Mouse (Mus musculus): Measurements from ENCODE around the gene Gm20388. TPM values are rescaled to one million over a fixed set of nuclear protein-coding genes. Genes with fewer than 3 reads are reported as not detected.

The Gm20388 gene
- total RNA-seq, 1 experiment from 2014 or later: 10.0 TPM

DNA sequence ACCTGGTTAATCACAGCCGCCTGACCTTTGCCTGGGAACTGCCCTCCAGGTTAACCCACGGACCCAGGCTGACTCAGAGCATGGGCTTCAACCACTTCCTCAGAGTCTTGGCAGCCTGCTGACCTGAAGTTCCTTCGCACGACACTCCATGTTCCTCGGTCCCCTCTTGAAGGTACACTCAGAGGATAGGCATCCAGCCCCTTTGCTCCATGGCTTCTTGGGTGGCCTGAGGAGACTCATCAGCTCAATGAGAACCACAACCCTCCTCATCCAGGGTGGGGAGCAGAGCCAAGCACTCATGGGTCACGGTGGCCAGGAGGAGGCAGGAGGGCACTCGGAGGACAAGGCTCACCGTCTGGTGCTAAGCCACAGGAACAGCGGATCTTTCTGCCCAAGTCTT, 1015.6 kb downstream of the Gm20388 start:
- no peak for ATAC-seq (replicated peaks; ENCODE audit: insufficient number of reproducible peaks, low FRiP score, low TSS enrichment, poor library complexity, severe bottlenecking)

DNA sequence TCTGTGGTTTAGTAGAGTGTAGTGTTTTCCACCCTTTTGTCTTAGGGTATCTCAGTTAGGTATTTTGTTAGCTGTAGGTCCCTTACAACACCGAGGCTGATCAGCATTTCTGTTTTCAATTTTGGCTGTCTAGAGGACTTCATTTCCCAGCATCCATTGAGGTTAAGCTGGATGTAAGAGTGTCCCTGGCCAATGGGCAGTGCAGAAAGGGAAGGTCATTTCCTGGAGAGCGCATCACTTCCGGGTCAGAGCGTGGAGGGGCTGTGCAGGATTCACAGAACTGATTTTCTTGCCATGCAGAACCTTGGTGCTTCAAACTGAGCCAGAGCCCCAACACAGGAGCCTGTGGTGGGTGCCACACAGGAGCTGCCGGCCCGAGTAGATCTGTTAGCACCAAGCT, 1017.4 kb downstream of the Gm20388 start:
- no peak for ATAC-seq (replicated peaks; ENCODE audit: insufficient number of reproducible peaks, low FRiP score, low TSS enrichment, poor library complexity, severe bottlenecking)

DNA sequence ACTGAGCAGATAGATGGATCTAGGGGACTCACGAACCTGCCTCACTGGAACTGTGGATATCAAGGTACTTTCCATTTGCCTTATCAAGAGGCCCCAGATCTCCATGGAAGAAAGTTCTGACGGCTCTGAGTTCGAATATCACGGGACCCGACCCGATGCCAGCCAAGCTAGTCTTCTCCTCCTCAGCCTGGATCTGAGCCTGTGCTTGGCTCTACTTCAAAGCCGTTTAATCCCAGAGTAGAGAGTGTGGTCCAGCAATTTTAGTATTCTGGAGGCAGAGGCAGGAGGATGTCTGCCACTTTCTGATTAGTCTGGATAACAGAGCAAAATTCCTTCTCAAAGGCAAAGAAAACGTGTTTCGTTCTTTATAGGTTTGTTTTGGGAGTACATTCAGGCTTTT, 1024.0 kb downstream of the Gm20388 start:
- no peak for ATAC-seq (replicated peaks; ENCODE audit: insufficient number of reproducible peaks, low FRiP score, low TSS enrichment, poor library complexity, severe bottlenecking)

DNA sequence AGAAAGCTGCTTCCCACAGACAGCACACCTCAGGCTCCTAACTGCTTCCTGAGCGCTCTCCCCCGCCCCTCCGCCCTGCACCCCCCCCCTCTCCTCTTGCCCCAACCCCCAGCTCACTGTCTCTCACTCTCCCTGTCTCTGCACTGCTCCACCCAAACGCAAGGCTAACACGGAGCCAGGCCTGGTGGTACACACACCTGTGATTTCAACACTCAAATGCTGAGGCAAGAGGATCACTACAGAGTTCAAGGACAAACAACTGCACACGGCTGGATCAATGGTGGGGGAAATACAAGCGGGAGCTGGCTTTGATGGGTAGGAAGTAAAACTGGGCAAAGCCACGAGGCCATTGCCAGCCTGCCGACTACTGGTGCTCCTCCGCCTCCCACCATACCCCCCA, 1026.0 kb downstream of the Gm20388 start:
- ATAC-seq (replicated peaks; ENCODE audit: insufficient number of reproducible peaks, low FRiP score, low TSS enrichment, poor library complexity, severe bottlenecking): no peak

DNA sequence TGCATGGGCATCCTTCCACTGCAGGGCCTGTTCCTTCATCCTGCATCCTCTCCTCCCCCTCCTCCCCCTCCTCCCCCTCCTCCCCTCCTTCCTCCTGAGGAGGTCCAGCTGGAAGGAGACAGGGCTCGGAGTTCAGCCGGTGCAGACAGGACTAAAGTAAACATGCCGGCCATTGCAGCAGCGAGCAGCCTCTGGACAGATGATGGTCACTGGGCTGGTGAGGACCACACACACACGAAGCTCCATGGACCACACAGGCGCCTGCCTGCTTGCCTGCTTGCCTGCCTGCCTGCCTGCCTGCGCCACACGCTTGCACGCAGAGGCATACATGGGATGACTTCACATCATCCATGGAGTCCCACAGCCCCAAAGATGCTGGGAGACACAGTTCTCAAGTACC, 1026.8 kb downstream of the Gm20388 start:
- ATAC-seq (replicated peaks; ENCODE audit: insufficient number of reproducible peaks, low FRiP score, low TSS enrichment, poor library complexity, severe bottlenecking): no peak

DNA sequence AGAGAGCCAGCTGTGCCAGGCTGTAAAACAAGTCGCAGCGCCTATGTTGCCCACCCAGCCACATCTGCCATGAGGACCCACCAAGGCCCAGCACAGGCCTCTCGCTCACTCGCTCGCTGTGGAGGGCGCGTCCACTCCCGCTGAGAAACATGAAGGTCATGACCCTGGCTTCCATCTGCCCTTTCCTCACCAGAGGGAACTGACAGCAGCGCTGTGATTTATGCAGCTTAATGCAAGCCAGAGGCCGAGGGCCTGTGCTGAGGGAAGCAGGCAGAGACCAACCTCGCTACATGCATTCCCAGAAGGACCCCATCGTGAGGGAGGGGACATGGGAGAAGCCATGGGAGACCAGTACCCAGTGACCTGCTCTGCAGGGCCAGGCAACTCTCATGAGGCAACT, 1029.6 kb downstream of the Gm20388 start:
- no peak for ATAC-seq (replicated peaks; ENCODE audit: insufficient number of reproducible peaks, low FRiP score, low TSS enrichment, poor library complexity, severe bottlenecking)

DNA sequence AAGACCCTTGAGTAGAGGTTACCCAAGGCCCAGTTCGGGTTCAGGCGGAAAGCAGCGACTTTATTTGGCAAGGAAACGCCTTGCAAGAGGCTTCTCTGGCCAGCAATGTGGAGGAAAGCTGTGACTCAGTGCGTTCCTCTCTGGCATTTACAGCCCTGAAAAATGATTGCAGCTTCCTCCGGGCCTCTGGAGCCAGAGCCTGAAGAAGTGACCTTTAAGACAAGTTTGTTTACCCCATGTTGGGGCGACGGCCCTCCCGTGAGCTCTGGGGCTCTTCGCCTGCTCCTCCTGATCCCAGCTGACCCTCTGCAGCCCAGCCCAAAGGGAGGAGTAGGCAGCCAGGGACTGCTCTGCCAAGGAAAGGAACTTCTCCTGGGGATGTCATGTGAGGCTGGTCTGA, 1036.6 kb downstream of the Gm20388 start:
- ATAC-seq (replicated peaks; ENCODE audit: insufficient number of reproducible peaks, low FRiP score, low TSS enrichment, poor library complexity, severe bottlenecking): no peak

DNA sequence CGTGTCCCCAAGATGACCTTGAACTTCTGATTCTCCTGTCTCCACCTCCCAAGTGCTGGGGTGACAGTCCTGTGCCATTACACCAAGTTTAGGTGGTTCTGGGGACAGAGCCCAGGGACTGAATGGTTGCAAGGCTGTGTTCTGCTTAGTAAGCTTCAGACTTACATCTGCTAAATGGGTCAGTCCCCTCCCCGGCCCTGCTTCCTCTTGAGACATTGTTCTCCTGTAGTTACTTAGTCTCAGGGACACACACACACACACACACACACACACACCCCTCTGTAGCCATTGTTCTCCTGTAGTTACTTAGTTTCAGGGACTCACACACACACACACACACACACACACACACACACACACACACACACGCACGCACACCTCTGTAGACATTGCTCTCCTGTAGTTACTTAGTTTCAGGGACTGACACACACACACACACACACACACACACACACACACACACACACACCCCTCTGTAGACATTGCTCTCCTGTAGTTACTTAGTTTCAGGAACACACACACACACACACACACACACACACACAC, 1037.5 kb downstream of the Gm20388 start:
- ATAC-seq (replicated peaks; ENCODE audit: insufficient number of reproducible peaks, low FRiP score, low TSS enrichment, poor library complexity, severe bottlenecking): no peak

DNA sequence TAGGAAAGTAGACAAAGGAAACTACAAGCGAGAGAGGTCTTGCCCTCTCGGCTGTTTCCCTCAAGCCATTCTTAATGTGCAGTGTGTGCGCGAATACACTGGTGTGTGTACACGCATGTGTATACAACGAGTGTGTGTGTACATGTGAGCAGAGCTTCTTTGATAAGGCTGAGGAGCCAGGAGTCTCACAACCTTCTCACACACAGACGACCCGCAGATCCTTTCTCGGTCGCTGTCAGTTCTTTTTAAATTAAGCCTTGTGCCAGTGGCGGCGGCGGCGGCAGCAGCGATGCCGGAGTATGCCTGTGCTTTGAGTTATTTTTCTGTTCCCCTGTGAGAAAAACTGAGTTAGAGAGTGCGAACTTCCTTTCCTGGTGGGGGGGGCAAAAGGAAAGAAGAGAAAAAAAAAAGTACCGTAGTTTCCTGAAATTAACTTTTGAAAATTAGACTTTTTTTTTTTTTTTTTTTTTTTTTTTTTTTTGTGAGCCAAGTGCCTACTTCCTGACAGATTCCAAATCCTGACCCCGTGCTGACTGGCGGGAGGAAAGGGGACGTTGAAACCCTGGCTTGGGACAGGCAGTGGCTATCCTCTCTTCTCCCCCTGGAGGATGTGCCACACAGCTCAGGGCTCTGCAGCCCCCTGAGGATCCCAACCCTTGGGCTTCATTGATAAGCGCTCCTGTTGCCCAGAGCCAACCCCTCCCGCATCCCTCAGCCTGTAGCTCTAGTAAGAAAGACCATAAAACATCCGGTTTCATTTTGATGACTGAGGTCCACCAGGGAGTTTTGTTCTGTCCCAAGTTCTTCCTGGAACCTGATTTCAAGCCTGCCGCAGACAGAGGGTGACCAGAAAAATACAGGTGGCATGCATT, 1038.2 kb downstream of the Gm20388 start:
- no peak for ATAC-seq (replicated peaks; ENCODE audit: insufficient number of reproducible peaks, low FRiP score, low TSS enrichment, poor library complexity, severe bottlenecking)

DNA sequence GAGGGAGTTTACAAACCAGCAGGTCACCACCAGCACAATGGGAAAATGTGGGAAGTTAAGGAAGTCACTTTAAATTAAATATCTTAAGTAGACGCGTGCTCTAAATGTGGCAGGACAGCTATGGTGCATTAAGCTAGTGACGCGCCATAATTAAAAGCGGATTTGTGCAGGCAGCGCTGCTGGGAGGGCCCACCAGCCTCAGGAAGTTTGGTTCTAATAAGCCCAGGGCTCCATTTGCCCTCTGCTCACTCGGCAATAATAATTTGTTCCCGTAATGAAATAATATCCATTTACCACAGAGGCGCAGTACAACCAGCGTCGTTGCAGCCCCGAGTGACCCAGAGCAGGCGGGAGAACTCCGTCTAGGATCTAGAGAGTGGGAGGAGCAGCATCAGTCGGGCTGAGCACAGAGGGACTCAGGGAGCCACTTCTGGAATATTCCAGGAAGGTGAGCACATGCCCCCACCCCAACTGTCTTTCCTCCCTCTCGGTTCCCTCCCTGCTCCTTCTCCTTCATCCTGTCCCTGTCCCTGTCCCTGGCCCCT, 1040.1 kb downstream of the Gm20388 start:
- ATAC-seq (replicated peaks; ENCODE audit: insufficient number of reproducible peaks, low FRiP score, low TSS enrichment, poor library complexity, severe bottlenecking): no peak

DNA sequence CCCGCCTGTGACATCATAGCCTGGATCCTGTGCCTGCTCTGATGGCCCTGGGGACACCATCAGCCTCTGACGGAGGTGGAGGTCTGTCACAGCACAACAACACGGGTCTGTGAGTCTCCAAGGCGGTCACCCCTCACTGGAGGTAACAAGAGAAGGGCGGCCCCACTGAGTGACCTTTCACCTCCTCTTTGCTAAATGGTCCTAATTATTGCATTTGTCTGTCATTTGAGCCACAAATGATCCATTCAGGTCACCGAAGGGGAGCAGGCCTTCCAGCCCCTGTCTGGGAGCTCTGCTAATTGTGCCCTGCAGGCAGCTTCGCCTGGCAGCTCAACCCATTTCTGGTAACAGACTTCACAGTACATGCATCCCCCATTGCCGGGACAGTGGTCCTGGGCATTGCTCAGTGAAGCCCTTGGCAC, 1048.8 kb downstream of the Gm20388 start:
- ATAC-seq (replicated peaks; ENCODE audit: insufficient number of reproducible peaks, low FRiP score, low TSS enrichment, poor library complexity, severe bottlenecking): no peak

DNA sequence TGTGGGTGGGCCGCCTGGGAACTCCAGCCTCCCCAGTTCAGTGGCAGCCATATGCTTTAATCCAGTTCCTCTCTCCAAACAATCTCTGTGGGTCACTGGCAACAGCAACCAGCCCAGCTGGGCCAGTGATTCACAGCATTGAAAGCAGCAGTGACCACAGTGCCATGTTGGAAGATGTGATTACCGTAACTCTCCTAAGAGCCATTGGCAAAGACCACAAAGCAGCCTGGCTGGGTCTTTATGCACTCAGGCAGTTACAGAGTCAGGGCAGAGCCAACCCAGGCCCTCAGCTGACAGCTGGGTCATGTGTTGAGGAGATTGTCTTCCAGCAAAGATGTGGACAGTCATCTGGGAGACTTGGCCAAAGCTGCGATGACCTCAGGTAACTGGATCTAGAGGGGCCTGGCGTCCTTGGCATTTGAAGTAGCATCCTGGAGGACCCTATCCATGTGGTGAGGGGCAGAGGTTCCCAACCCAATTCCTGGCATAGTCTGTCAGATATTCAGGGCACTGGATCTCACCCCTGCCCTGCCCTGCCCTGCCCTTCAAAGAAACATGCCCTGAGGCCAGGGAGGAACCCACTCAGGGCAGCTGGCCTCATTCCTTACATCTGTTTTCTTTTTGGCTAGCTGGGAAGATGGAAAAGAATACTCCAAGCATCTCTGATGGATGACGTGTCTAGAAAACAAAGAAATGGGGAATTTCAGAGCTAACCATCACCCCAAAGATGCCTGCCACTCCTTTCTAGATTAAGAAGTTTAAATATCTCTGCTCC, 1052.2 kb downstream of the Gm20388 start:
- no peak for ATAC-seq (replicated peaks; ENCODE audit: insufficient number of reproducible peaks, low FRiP score, low TSS enrichment, poor library complexity, severe bottlenecking)

DNA sequence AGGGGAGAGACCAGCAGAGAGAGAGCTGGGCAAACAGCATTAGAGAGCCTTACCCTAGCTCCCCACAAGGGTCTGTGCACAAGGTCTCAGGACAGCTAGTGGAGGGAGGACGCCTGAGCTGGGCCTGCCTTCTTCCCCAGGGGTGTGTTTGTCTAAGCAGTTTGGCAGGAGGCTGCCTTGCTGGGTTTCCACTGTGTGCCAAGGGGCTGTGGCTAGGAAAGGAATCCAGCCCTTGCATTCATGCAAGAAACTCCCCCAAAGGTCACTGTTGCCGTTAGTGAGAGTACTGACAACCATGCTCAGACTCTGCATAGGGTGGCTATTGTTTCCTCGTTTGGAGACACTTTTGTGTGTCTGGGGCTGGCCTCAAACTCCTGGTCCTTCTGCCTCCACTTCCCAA, 1055.9 kb downstream of the Gm20388 start:
- no peak for ATAC-seq (replicated peaks; ENCODE audit: insufficient number of reproducible peaks, low FRiP score, low TSS enrichment, poor library complexity, severe bottlenecking)

DNA sequence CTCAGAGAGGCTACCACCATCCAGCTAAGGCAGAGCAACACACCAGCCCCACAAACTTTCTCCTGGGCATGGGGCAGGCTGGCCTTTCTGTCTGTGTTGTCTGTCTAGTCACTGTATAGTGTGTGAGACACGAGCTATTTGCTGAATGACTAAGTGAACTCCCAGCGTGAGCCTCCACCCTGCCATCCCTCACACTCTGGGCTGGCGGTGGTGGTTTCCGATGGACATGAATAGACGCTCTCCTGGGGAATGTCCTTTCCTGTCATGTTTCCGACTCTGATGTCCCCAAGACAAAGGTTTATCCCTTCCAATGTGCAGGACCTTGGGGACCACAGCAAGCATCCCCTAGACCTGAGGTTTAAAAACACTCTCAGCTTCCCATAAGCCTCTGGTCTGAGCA, 1057.7 kb downstream of the Gm20388 start:
- no peak for ATAC-seq (replicated peaks; ENCODE audit: insufficient number of reproducible peaks, low FRiP score, low TSS enrichment, poor library complexity, severe bottlenecking)

DNA sequence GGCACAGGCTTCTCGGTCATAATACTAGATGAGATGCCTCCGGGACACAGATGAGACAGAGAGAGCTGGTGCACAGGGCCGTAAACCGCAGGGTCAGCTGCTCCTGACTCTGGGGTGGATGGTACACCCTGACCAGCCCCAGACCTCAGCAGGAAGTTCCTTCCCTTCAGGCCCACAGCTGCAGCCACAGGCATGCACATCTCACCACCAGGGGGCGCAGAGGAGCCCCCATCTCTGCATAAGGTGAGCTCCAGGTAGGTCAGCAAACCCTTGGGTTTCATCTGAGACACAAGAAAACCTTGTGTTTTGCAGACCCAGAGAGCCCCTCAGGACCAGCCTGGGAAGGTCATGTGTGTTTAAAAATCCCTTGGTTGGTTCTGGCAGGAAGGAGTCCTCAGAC, 1059.7 kb downstream of the Gm20388 start:
- no peak for ATAC-seq (replicated peaks; ENCODE audit: insufficient number of reproducible peaks, low FRiP score, low TSS enrichment, poor library complexity, severe bottlenecking)

DNA sequence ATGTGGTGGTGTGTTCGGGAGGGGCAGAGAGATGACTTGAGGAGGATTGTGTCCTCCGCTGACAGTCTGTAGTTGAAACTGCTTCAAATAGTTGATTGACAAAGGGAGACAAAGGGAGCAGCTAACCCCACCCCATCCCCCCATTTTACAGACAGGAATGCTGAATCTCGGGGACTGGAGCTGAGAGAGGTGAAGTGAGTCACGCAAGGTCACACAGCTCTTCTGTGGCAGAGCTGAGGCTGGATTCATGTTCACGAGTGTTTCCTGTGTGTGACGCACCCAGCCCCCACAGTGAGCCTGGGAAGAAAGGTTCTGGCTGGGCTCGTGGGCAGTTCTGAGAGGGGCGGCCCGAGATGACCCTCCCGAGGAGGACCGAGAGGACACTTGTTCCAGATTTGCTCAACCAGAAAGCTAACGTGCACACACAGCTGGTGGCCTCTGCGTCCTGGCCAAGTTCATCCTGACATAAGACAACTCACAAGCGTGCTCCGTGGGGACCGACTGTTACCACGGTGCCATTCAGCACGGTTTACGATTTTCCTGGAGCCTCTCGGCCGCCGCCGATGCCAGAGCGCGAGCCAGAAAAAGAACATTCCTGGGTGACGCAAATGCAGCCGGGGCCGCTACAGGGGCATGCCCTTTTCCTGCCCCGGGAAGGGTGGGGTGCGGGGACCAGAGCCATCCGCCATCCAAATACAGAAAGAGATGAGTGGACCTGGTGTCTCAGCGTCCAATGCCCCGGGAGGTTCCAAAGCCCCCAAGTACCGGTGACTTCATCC, 1061.2 kb downstream of the Gm20388 start:
- ATAC-seq (replicated peaks; ENCODE audit: insufficient number of reproducible peaks, low FRiP score, low TSS enrichment, poor library complexity, severe bottlenecking): no peak

DNA sequence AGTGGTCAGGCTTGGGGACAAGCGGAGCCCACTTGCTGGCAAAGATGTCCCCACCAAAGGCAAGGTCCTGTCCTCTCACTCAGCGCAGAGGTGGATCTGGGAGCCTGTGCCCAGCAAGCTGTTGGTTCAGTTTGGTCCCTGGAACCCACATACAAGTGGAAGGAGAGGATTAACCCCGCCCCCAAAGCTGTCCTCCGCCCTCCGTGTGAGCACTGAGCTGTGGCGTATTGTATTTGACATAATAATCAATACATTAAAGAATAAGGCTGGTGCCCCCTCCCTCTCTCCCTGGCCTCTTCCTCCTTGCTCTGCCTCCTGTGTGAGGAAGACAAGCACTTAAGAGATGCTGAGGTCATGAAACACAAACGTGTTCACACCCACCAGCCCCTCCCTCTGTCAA, 1062.4 kb downstream of the Gm20388 start:
- no peak for ATAC-seq (replicated peaks; ENCODE audit: insufficient number of reproducible peaks, low FRiP score, low TSS enrichment, poor library complexity, severe bottlenecking)

DNA sequence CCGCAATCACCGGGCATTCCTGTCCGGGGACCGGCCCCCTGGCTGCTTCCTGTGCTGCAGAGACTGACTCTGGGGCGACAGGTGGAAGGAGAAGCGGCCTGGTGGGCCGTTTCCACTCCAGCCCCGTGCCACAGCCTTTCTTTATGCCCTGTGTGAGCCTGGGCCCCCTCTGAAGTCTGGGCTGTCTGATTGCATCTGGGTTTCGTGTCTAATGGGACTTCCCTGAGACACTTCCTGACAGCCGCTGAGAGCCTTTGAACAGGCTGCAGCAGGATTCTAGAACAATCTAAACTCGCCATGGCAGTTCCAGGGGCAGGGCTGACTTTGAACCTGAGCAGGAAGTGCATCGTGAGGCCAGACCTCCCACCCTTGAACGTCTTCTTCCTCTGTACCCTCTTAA, 1066.5 kb downstream of the Gm20388 start:
- no peak for ATAC-seq (replicated peaks; ENCODE audit: insufficient number of reproducible peaks, low FRiP score, low TSS enrichment, poor library complexity, severe bottlenecking)

DNA sequence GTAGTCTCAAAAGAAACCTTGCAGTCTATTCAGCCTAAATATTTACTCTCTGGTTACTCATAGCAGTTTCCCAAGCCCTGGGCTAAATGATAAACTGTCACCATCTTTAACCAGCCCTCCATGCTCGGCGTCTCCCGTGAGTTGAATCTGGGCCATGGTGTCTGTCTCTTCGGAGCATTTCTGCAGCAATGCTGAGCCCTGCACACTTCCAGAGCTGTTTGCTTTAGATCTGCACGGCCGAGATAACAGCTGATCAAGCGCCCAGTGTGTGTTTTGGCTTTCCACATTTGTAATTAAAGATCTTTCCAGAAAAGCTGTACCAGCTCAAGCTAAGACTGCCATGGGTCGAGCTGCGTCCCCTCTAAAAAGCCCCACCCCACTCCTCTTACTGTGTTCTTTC, 1068.6 kb downstream of the Gm20388 start:
- ATAC-seq (replicated peaks; ENCODE audit: insufficient number of reproducible peaks, low FRiP score, low TSS enrichment, poor library complexity, severe bottlenecking): no peak

All from monocyte, adult 5-6 weeks (primary cell).